Mouse (Mus musculus) T-helper 2 cell (primary cell): Measurements from ENCODE around the gene Atp6v1a.

Source experiments
- in situ Hi-C: fragments of 300-600 bp; cut with MboI, MseI; formaldehyde crosslinking; loops from one replicate; pipeline ENCODE4 v1.15.1; 2025; ENCODE audit warnings: high pct_unique_total_duplicates

The Atp6v1a gene

GRCm38 (mm10) chr16:44063025-44063894 is 76.2 kb downstream of the Atp6v1a start, which contains the start of gene Gramd1c:
TSS of gene Gramd1c (minus strand) at chr16:44063345.
- in situ Hi-C loops, result no loop called here

DNA sequence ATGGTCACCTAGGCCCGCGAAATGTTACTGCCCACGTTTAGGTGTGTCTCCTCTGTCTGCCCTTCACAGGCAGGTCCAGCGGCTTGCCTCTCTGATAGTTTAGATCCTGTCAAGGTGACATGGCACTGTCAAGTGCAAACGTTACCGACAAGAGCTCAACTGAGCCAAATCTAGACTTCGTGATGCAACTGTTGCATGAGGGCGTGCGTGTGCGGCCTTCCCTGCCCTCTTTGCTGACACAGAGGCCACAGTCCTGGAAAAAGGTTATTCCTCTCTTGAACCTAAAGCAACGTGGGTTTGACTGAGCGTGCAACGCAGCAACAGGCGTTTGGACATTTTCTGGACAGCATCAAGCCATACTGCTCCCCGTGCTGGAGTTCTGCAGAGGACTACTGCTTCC is 78.2 kb downstream of the Atp6v1a start:
- in situ Hi-C loops, result no loop called here

DNA sequence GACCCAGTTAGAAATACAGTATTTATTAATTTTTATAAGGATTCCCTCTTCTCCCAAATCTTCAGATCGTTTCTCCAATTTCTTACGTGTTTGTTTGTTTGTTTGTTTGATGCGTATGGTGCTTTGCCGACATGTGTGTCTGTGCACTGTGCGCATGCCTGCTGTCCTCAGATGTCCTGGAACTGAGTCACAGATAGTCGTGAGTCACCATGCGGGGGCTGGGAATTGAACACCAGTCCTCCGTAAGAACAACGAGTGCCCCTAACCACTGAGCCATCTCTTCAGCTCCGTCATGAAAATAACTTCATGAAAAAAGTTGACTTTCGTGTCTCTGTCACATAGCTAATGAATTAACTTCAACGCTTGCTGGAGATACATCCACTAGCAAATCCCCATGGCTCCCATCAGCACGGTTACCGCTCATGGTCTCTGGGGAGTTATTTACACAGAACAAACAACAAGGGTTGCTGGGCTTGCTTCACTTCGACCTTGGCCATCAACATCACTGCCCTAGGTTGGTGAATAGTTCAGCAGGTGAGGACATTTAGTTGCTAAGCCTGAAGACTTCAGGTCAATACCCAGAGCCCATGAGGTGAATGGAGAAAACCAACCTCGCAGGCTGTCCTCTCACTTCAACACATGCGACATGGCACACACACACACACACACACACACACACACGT is 78.8 kb downstream of the Atp6v1a start:
- in situ Hi-C loops, result no loop called here

- in situ Hi-C loops, result no loop called here
Measured at GRCm38 (mm10) chr16:44058745-44059144, 80.8 kb downstream of the Atp6v1a start.

DNA sequence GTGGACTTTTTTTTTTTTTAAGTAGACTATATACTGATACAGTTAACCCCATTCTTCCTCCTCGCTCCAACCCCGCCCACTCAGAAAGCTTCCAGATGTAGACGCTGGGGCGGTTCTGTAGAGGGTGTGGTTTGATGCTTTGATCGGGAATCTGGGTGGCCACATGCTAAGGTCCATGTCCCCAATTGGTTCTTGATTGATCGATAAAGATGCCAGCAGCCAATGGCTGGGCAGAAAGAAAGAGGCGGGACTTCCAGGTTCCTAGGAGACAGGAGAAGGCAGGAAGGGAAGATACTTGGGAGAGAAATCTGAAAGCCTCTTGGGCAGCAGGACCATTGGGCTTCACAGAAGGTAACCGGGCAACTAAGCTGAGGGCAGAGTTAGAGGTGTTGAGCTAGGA is 83.7 kb downstream of the Atp6v1a start:
- in situ Hi-C loops, result no loop called here

DNA sequence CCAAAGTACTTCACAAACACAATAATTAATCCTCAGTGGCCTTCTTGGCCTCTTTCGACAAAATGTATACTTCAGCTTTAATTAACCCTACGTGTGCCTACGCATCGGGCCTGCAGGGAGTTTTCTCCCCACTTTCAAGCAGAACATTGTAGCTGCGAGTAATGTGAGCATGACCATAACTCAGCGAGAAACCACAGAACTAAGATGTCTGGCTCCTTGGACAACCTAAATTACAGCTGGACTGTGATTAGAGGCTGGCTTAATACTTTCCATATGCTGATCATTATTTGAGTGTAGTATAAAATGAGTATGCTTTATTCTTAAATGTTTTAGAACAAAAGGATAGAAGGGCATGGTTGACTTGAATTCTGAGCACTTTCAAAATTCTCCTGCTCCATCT is 86.2 kb downstream of the Atp6v1a start:
- in situ Hi-C loops, result no loop called here

GRCm38 (mm10) chr16:44052390-44052789 is 87.1 kb downstream of the Atp6v1a start:
- in situ Hi-C loops, result no loop called here

DNA sequence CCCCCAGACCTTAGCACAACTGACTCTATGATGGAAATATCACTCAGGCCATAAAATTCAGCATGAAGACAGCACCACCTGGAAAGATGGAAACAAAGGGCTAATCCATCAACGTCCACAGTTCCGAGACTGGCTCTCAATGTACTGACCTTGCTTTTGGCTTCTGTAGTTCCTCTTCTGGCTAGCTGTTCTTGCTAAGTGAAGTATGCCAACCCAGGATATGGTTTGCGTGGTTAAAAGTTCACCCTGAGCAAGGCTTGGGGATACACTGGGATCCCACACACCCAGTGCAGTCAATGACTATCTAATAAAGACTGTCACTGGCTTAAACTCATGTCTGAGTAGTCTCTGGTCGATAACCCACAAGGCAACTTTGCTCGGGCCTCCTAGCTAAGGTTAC is 89.4 kb downstream of the Atp6v1a start:
- in situ Hi-C loops, result no loop called here

DNA sequence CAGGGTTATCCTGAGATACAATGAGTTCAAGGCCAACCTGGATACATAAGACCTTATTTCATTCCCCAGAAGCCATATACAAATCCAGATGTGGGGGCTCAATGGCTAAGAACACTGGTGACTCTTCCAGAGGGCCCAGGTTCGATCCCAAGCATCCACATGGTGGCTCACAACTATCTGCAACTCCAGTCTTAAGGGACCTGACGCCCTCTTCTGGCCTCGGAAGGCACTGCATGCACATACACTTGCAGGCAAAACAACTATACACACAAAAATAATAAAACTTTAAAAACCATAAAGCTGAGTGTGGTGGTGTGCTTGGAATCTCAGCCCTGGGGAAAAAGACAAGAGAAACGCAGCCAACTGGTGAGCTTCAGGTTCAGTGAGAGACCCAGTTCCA is 100.4 kb downstream of the Atp6v1a start:
- in situ Hi-C loops, result no loop called here
